Comparison of ENCODE assay signal across 16 mouse cellular contexts in genomic region chr2:33095221-33095671, GRCm38 (mm10). TPM values are rescaled to one million over a fixed set of nuclear protein-coding genes. Genes with fewer than 3 reads are reported as not detected.
A peak's percentile ranks its signal among the peaks of the same experiment; 100 is the strongest.
DNase-seq lines count a peak whose midpoint lies in the region; ATAC-seq and TF ChIP-seq lines count a peak whose summit lies in the region.
"Had no signal": no experiment of that assay in that cellular context is flagged by ENCODE, and none has a peak within 500 bp of the region (broad histone marks: within the 10 kb centered on the region; RNA-seq: fewer than 3 reads in every experiment).

No protein-coding gene starts in this region.

- no peaks in the 10 kb centered on the region for H3K27me3 ChIP-seq in embryonic facial prominence, embryonic 11.5 days (ENCODE audit: control insufficient read depth, insufficient read depth, low read length)
- no peaks in the 10 kb centered on the region for H3K27me3 ChIP-seq in embryonic facial prominence, embryonic 10.5 days (replicated peaks; ENCODE audit: low read depth, poor library complexity, severe bottlenecking)
- H3K27me3 ChIP-seq in limb, embryonic 11.5 days (ENCODE audit: control insufficient read depth, insufficient read depth, low read length), result no peaks in the 10 kb centered on the region
- no peaks in the 10 kb centered on the region for H3K27me3 ChIP-seq in hindbrain, embryonic 12.5 days
- H3K27me3 ChIP-seq: kidney, embryonic 15.5 days; midbrain, embryonic 12.5 days had no signal

- H3K36me3 ChIP-seq in embryonic facial prominence, embryonic 11.5 days (replicated peaks; ENCODE audit: control insufficient read depth, insufficient read depth, low read depth, low read length), result no peaks in the 10 kb centered on the region
- H3K36me3 ChIP-seq in embryonic facial prominence, embryonic 10.5 days (replicated peaks), result no peaks in the 10 kb centered on the region
- no peaks in the 10 kb centered on the region for H3K36me3 ChIP-seq in limb, embryonic 11.5 days (ENCODE audit: control insufficient read depth, insufficient read depth, low read length)
- no peaks in the 10 kb centered on the region for H3K36me3 ChIP-seq in hindbrain, embryonic 12.5 days
- H3K36me3 ChIP-seq: kidney, embryonic 15.5 days; midbrain, embryonic 12.5 days had no signal

- no peaks in the 10 kb centered on the region for H3K9me3 ChIP-seq in embryonic facial prominence, embryonic 11.5 days (replicated peaks; ENCODE audit: control insufficient read depth, low read length)
- no peaks in the 10 kb centered on the region for H3K9me3 ChIP-seq in embryonic facial prominence, embryonic 10.5 days
- H3K9me3 ChIP-seq in limb, embryonic 11.5 days (ENCODE audit: control insufficient read depth, low read length), result no peaks in the 10 kb centered on the region
- no peaks in the 10 kb centered on the region for H3K9me3 ChIP-seq in hindbrain, embryonic 12.5 days (replicated peaks)
- H3K9me3 ChIP-seq: kidney, embryonic 15.5 days; midbrain, embryonic 12.5 days had no signal

- no peaks in the 10 kb centered on the region for H3K4me1 ChIP-seq in embryonic facial prominence, embryonic 11.5 days (ENCODE audit: control insufficient read depth, insufficient read depth, low read length)
- H3K4me1 ChIP-seq in embryonic facial prominence, embryonic 10.5 days, result peaks cover 12% of the 10 kb centered on the region
- H3K4me1 ChIP-seq in limb, embryonic 11.5 days (ENCODE audit: control insufficient read depth, insufficient read depth, low read length), result 0 out of 2 replicates have a peak, but pooled peaks cover 5% of the 10 kb centered on the region
- no peaks in the 10 kb centered on the region for H3K4me1 ChIP-seq in hindbrain, embryonic 12.5 days
- H3K4me1 ChIP-seq: midbrain, embryonic 12.5 days had no signal

- no peak overlapping the region for H3K4me2 ChIP-seq in embryonic facial prominence, embryonic 11.5 days (ENCODE audit: low read depth, low read length)
- no peak overlapping the region for H3K4me2 ChIP-seq in limb, embryonic 11.5 days (ENCODE audit: low read depth, severe bottlenecking)
- no peak overlapping the region for H3K4me2 ChIP-seq in hindbrain, embryonic 12.5 days (replicated peaks)
- H3K4me2 ChIP-seq: heart, embryonic 11.5 days; kidney, embryonic 15.5 days; midbrain, embryonic 12.5 days had no signal

- no peak for TF ChIP-seq CTCF in layer of hippocampus, adult 2 months (conservative IDR thresholded peaks at IDR 0.05)
- TF ChIP-seq CTCF in brain, embryonic 14.5 days (IDR thresholded peaks at IDR 0.05; ENCODE audit: borderline replicate concordance, extremely low read depth, insufficient read depth, insufficient read length), result no peak

- no peak overlapping the region for H3K9ac ChIP-seq in embryonic facial prominence, embryonic 11.5 days (replicated peaks; ENCODE audit: low read length)
- no peak overlapping the region for H3K9ac ChIP-seq in limb, embryonic 11.5 days (ENCODE audit: low read length)
- no peak overlapping the region for H3K9ac ChIP-seq in hindbrain, embryonic 12.5 days
- H3K9ac ChIP-seq: kidney, embryonic 15.5 days; midbrain, embryonic 12.5 days had no signal

- WGBS in embryonic facial prominence, embryonic 11.5 days, result 67% methylated on average over 10 of the region's 10 CpGs
- WGBS in embryonic facial prominence, embryonic 10.5 days, result 72% methylated on average over 10 of the region's 10 CpGs
- WGBS in limb, embryonic 11.5 days, result 42% methylated on average over 10 of the region's 10 CpGs
- 82% methylated on average over 10 of the region's 10 CpGs for WGBS in hindbrain, embryonic 12.5 days

- no peak overlapping the region for H3K27ac ChIP-seq in embryonic facial prominence, embryonic 11.5 days (replicated peaks; ENCODE audit: low read depth, low read length)
- no peak overlapping the region for H3K27ac ChIP-seq in embryonic facial prominence, embryonic 10.5 days (replicated peaks)
- no peak overlapping the region for H3K27ac ChIP-seq in layer of hippocampus, adult 2 months
- H3K27ac ChIP-seq in limb, embryonic 11.5 days (replicated peaks; ENCODE audit: low read depth, low read length), result no peak overlapping the region
- no peak overlapping the region for H3K27ac ChIP-seq in hindbrain, embryonic 12.5 days
- H3K27ac ChIP-seq: kidney, embryonic 15.5 days; midbrain, embryonic 12.5 days had no signal

- no peak for TF ChIP-seq POLR2A in brain, embryonic 14.5 days (IDR thresholded peaks at IDR 0.05; ENCODE audit: borderline replicate concordance, extremely low read depth, insufficient read depth, insufficient read length, poor library complexity, severe bottlenecking)

- ATAC-seq in embryonic facial prominence, embryonic 11.5 days (replicated peaks; ENCODE audit: insufficient number of reproducible peaks, low FRiP score, low TSS enrichment, low read depth), result no peak
- ATAC-seq in limb, embryonic 11.5 days (ENCODE audit: insufficient number of reproducible peaks, low FRiP score, low TSS enrichment, low read depth), result no peak
- ATAC-seq in hindbrain, embryonic 12.5 days (ENCODE audit: low FRiP score), result no peak

- peak; percentile 28 for DNase-seq in embryonic facial prominence, embryonic 11.5 days (ENCODE audit: low spot score)
- DNase-seq in embryonic facial prominence, embryonic 10.5 days (ENCODE audit: low spot score), result no peak
- peak; percentile 29 to 39 for DNase-seq in layer of hippocampus, adult 2 months (ENCODE audit: low spot score in 2 of 2)
- no peak for DNase-seq in layer of hippocampus, postnatal 36 days
- DNase-seq in brain, embryonic 14.5 days (ENCODE audit: low read depth), result peak; percentile 69
- peak; percentile 22 for DNase-seq in limb, embryonic 11.5 days (ENCODE audit: low spot score)
- no peak for DNase-seq in spleen, postnatal 14 days (ENCODE audit: low spot score in 2 of 2)
- DNase-seq: adrenal gland, adult 8-10 months; cerebellum, postnatal 14 days; heart, postnatal 36 days; right cerebral cortex, postnatal 25 days had no signal

- H3K4me3 ChIP-seq in embryonic facial prominence, embryonic 11.5 days (ENCODE audit: low read depth, low read length), result no peak overlapping the region
- no peak overlapping the region for H3K4me3 ChIP-seq in embryonic facial prominence, embryonic 10.5 days
- no peak overlapping the region for H3K4me3 ChIP-seq in layer of hippocampus, adult 2 months
- H3K4me3 ChIP-seq in limb, embryonic 11.5 days (ENCODE audit: low read depth, low read length), result no peak overlapping the region
- H3K4me3 ChIP-seq in hindbrain, embryonic 12.5 days, result no peak overlapping the region
- H3K4me3 ChIP-seq: kidney, embryonic 15.5 days; midbrain, embryonic 12.5 days; myocyte had no signal

RNA-seq across cellular contexts. Expression of gene Garnl3, which starts 36.2 kb away (rescaled TPM):
- 9.0 and 10.8 TPM in 2 replicates for polyA plus RNA-seq in embryonic facial prominence, embryonic 11.5 days (2014; fragmentation: Nextera tagmentation; extraction: Ambion mirVana)
- 5.7 and 10.6 TPM in 2 replicates for polyA plus RNA-seq in embryonic facial prominence, embryonic 10.5 days (2016; fragmentation: Nextera tagmentation; extraction: Ambion mirVana)
- 10 to 100 TPM; 31.7 to 35.2 TPM for total RNA-seq in layer of hippocampus, adult 2 months (2021)
- total RNA-seq in layer of hippocampus, postnatal 36 days (2021), result 10 to 100 TPM; 30.9 to 39.9 TPM
- polyA plus RNA-seq in brain, embryonic 14.5 days (2012; rRNA removed), result 27.7 and 42.1 TPM in 2 replicates
- polyA plus RNA-seq in limb, embryonic 11.5 days (2014; fragmentation: Nextera tagmentation; extraction: Ambion mirVana), result 10.4 and 13.1 TPM in 2 replicates
- polyA plus RNA-seq in hindbrain, embryonic 12.5 days (2016; fragmentation: Nextera tagmentation; extraction: Ambion mirVana), result 20.6 and 24.2 TPM in 2 replicates

Comparison
In these comparisons a context has a peak if more than half of its experiments do, and no peak if none do; other contexts are left out.
1. DNase-seq: peak in embryonic facial prominence, embryonic 11.5 days (single experiment), layer of hippocampus, adult 2 months (2 of 2), brain, embryonic 14.5 days (single experiment) and limb, embryonic 11.5 days (single experiment); none in embryonic facial prominence, embryonic 10.5 days (single experiment), layer of hippocampus, postnatal 36 days (0 of 2) and spleen, postnatal 14 days (0 of 2).